Mouse (Mus musculus): ENCODE data around the gene Pgghg.

DNA sequence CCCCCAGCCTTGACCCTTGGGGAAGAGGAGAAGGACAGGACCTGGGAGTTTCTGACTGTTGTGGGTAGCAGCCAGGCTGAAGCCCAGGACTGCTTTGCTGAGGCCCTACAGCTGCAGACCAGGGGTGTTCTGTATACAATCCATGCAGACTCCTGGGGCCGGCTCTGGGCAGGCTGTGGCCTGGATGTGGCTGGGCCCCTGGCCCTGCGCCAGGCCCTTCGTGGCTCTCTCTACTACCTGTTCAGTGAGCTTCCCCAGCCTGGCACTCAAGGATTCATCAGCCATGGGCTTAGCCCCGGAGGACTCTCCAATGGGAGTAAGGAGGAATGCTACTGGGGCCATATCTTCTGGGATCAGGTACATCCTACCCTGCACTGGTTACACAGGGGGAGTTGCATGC lies 2.2 kb downstream of the Pgghg start:
- no peak for TF ChIP-seq GATA1 (IDR thresholded peaks at IDR 0.05; ENCODE audit: borderline replicate concordance, low read length)
- no peak for TF ChIP-seq FLI1 (IDR thresholded peaks at IDR 0.05; ENCODE audit: low read length)
